Comparison of ENCODE assay signal across 8 mouse cellular contexts in genomic region chr9:108649561-108650440, GRCm38 (mm10). TPM values are rescaled to one million over a fixed set of nuclear protein-coding genes. Genes with fewer than 3 reads are reported as not detected.
A peak's percentile ranks its signal among the peaks of the same experiment; 100 is the strongest.
DNase-seq lines count a peak whose midpoint lies in the region; ATAC-seq and TF ChIP-seq lines count a peak whose summit lies in the region.

No protein-coding gene starts in this region.

- H3K27ac ChIP-seq in CH12.LX (ENCODE audit: insufficient read depth, low read depth) = no peak overlapping the region
- H3K27ac ChIP-seq in forebrain, embryonic 11.5 days (ENCODE audit: low read depth, low read length) = peak overlapping the region; percentile 37
- H3K27ac ChIP-seq in limb, embryonic 12.5 days = peak overlapping the region; percentile 90

- dilution Hi-C loops in CH12.LX (cut with MboI; ENCODE audit: extremely low pct_ligation_motif_present, extremely low pct_unique_long_range_greater_than_20kb, low sequenced_read_pairs) = no loop called here

- H3K27me3 ChIP-seq in CH12.LX (replicated peaks) = no peaks in the 10 kb centered on the region
- H3K27me3 ChIP-seq in forebrain, embryonic 11.5 days (ENCODE audit: control insufficient read depth, insufficient read depth, low read length) = no peaks in the 10 kb centered on the region
- H3K27me3 ChIP-seq in limb, embryonic 12.5 days = no peaks in the 10 kb centered on the region

- intact Hi-C loops in left cerebral cortex, postnatal 14 days (cut with DNase I) = no loop called here

- peaks cover 26% of the 10 kb centered on the region for H3K79me2 ChIP-seq in CH12.LX (replicated peaks; ENCODE audit: control insufficient read depth, extremely low read depth, insufficient read depth, poor library complexity, severe bottlenecking)

- TF ChIP-seq POLR2A in CH12.LX (IDR thresholded peaks at IDR 0.05; ENCODE audit: low read depth, low read length) = no peak

- ATAC-seq in forebrain, embryonic 11.5 days (replicated peaks; ENCODE audit: low FRiP score) = no peak; the same call in 1 of the 2 replicates
- ATAC-seq in limb, embryonic 12.5 days (ENCODE audit: insufficient number of reproducible peaks, insufficient read depth, low FRiP score, low TSS enrichment, low read depth) = 0 out of 2 replicates have a peak, but pooled peaks have one; percentile 3

- no peak for TF ChIP-seq CTCF in CH12.LX (conservative IDR thresholded peaks at IDR 0.05 in 1 of 2, IDR thresholded peaks at IDR 0.05 in 1 of 2; ENCODE audit: low read depth in 2 of 2, low read length in 2 of 2)

- WGBS in forebrain, embryonic 11.5 days = 34% methylated on average over 29 of the region's 29 CpGs
- WGBS in limb, embryonic 12.5 days = 37% methylated on average over 29 of the region's 29 CpGs

- peaks cover 0 to 9% of the 10 kb centered on the region in 2 experiments for H3K36me3 ChIP-seq in CH12.LX (replicated peaks in 1 of 2; ENCODE audit: control insufficient read depth in 1 of 2, insufficient read depth in 1 of 2, low read length in 1 of 2)
- H3K36me3 ChIP-seq in forebrain, embryonic 11.5 days (ENCODE audit: control insufficient read depth, insufficient read depth, low read length) = no peaks in the 10 kb centered on the region
- no peaks in the 10 kb centered on the region for H3K36me3 ChIP-seq in limb, embryonic 12.5 days

- H3K9me3 ChIP-seq in CH12.LX (replicated peaks; ENCODE audit: low read length) = no peaks in the 10 kb centered on the region
- no peaks in the 10 kb centered on the region for H3K9me3 ChIP-seq in forebrain, embryonic 11.5 days (ENCODE audit: control insufficient read depth, low read length)
- H3K9me3 ChIP-seq in limb, embryonic 12.5 days = no peaks in the 10 kb centered on the region

- TF ChIP-seq RAD21 in CH12.LX (IDR thresholded peaks at IDR 0.05; ENCODE audit: low read depth, low read length) = no peak

- in situ Hi-C loops in CH12.LX (cut with MboI; ENCODE audit: low pct_ligation_motif_present, low pct_unique_long_range_greater_than_20kb, low sequenced_read_pairs) = no loop called here

- TF ChIP-seq EP300 in CH12.LX (IDR thresholded peaks at IDR 0.05; ENCODE audit: low read length) = no peak

- H3K4me2 ChIP-seq in CH12.LX (ENCODE audit: insufficient read depth, low read depth, poor library complexity, severe bottlenecking) = peak overlapping the region; percentile 87
- peak overlapping the region; percentile 95 for H3K4me2 ChIP-seq in forebrain, embryonic 11.5 days (ENCODE audit: low read depth, low read length, severe bottlenecking)
- peak overlapping the region; percentile 77 for H3K4me2 ChIP-seq in limb, embryonic 12.5 days

- H3K9ac ChIP-seq in CH12.LX (ENCODE audit: insufficient read depth, low read depth) = peak overlapping the region; percentile 84
- peak overlapping the region; percentile 83 for H3K9ac ChIP-seq in forebrain, embryonic 11.5 days (ENCODE audit: low read length)
- peak overlapping the region; percentile 90 for H3K9ac ChIP-seq in limb, embryonic 12.5 days (replicated peaks)

- peak overlapping the region; percentile 68 to 94 (median 88) for H3K4me3 ChIP-seq in CH12.LX (replicated peaks in 1 of 3; ENCODE audit: low read depth in 2 of 3, low read length in 2 of 3, poor library complexity in 1 of 3)
- H3K4me3 ChIP-seq in forebrain, embryonic 11.5 days (ENCODE audit: low read depth, low read length) = peak overlapping the region; percentile 96
- H3K4me3 ChIP-seq in limb, embryonic 12.5 days (replicated peaks) = peak overlapping the region; percentile 99

- DNase-seq in heart, adult 11 months = peak; percentile 91
- DNase-seq in heart, adult 8-10 months (ENCODE audit: low spot score) = no peak
- DNase-seq in CH12.LX (ENCODE audit: extremely low read depth) = peak; percentile 22
- no peak for DNase-seq in forebrain, embryonic 11.5 days (ENCODE audit: low spot score)
- peak; percentile 29 to 35 for DNase-seq in natural killer cell, adult 2 months (ENCODE audit: low spot score in 2 of 2)
- no peak for DNase-seq in right cerebral cortex, postnatal 10 days (ENCODE audit: low spot score in 2 of 2)
- no peak for DNase-seq in left cerebral cortex, postnatal 14 days (ENCODE audit: low spot score in 2 of 2)

- peaks cover 8 to 23% of the 10 kb centered on the region in 2 experiments for H3K4me1 ChIP-seq in CH12.LX (ENCODE audit: control insufficient read depth in 1 of 2, insufficient read depth in 2 of 2)
- peaks cover 8% of the 10 kb centered on the region; the same call in 1 of the 2 replicates for H3K4me1 ChIP-seq in forebrain, embryonic 11.5 days (replicated peaks; ENCODE audit: control insufficient read depth, insufficient read depth, low read length)
- peaks cover 16% of the 10 kb centered on the region for H3K4me1 ChIP-seq in limb, embryonic 12.5 days (replicated peaks)

TF ChIP-seq in CH12.LX, 34 proteins besides CTCF, POLR2A, EP300 and RAD21:
- no peak for TF ChIP-seq UBTF (IDR thresholded peaks at IDR 0.05; ENCODE audit: low read depth, low read length)
- TF ChIP-seq SIN3A (IDR thresholded peaks at IDR 0.05; ENCODE audit: low read length) = no peak; the same call in 1 of the 2 replicates
- no peak for TF ChIP-seq MAZ (IDR thresholded peaks at IDR 0.05; ENCODE audit: low read depth, low read length)
- no peak for TF ChIP-seq MAFK (IDR thresholded peaks at IDR 0.05; ENCODE audit: insufficient replicate concordance, low read length)
- no peak for TF ChIP-seq ZKSCAN1 (IDR thresholded peaks at IDR 0.05; ENCODE audit: borderline replicate concordance, low read depth, low read length)
- no peak for TF ChIP-seq KAT2A (IDR thresholded peaks at IDR 0.05; ENCODE audit: insufficient replicate concordance, low read length)
- peak; percentile 16; the same call in 1 of the 2 replicates for TF ChIP-seq MXI1 (IDR thresholded peaks at IDR 0.05; ENCODE audit: low read depth, low read length)
- no peak for TF ChIP-seq E2F4 (IDR thresholded peaks at IDR 0.05; ENCODE audit: insufficient replicate concordance, low read depth, low read length)
- TF ChIP-seq JUN (IDR thresholded peaks at IDR 0.05; ENCODE audit: insufficient read depth, low read depth, low read length) = no peak
- TF ChIP-seq USF1 (IDR thresholded peaks at IDR 0.05; ENCODE audit: low read depth, low read length) = no peak
- TF ChIP-seq BHLHE40 (IDR thresholded peaks at IDR 0.05; ENCODE audit: low read depth, low read length) = peak; percentile 32; the same call in 1 of the 2 replicates
- no peak; the same call in 1 of the 2 replicates for TF ChIP-seq ZMIZ1 (IDR thresholded peaks at IDR 0.05; ENCODE audit: low read depth, low read length)
- TF ChIP-seq ZNF384 (IDR thresholded peaks at IDR 0.05; ENCODE audit: low read depth, low read length) = 0 out of 2 replicates have a peak, but pooled peaks have one; percentile 13
- TF ChIP-seq ETS1 (conservative IDR thresholded peaks at IDR 0.05; ENCODE audit: low read depth, low read length) = peak; percentile 3; the same call in 1 of the 2 replicates
- no peak for TF ChIP-seq MEF2A (IDR thresholded peaks at IDR 0.05; ENCODE audit: borderline replicate concordance, low read depth, low read length)

RNA-seq across cellular contexts. Expression of gene Arih2, which starts 0.6 kb away (rescaled TPM):
- total RNA-seq in heart, adult 8-10 months (2022) = 10 to 100 TPM; 41.7 to 50.7 (median 49.6) TPM
- total RNA-seq in CH12.LX (2012; rRNA removed) (28.1 and 29.0 TPM in 2 replicates), CH12.LX (2014; rRNA removed) (33.5 and 41.2 TPM in 2 replicates)
- 35.3 and 36.6 TPM in 2 replicates for polyA plus RNA-seq in CH12.LX (2012; ENCODE audit: insufficient read length, low read depth)
- 61.1 and 62.1 TPM in 2 replicates for polyA plus RNA-seq in forebrain, embryonic 11.5 days (2014; fragmentation: Nextera tagmentation; extraction: Ambion mirVana)
- polyA plus RNA-seq in limb, embryonic 12.5 days (2016; fragmentation: Nextera tagmentation; extraction: Ambion mirVana) = 54.6 and 61.3 TPM in 2 replicates
- total RNA-seq in left cerebral cortex, postnatal 14 days (2021) = 10 to 100 TPM; 49.8 to 50.2 TPM

RNA-seq across cellular contexts. Expression of gene Slc25a20, which starts 12.1 kb away (rescaled TPM):
- total RNA-seq in heart, adult 8-10 months (2022) = 100 to 1,000 TPM; 189 to 257 (median 218) TPM
- 15.9 and 20.9 TPM in 2 replicates for total RNA-seq in CH12.LX (2012; rRNA removed)
- 18.9 and 20.8 TPM in 2 replicates for total RNA-seq in CH12.LX (2014; rRNA removed)
- polyA plus RNA-seq in CH12.LX (2012; ENCODE audit: insufficient read length, low read depth) = 16.7 and 18.6 TPM in 2 replicates
- polyA plus RNA-seq in forebrain, embryonic 11.5 days (2014; fragmentation: Nextera tagmentation; extraction: Ambion mirVana) = 22.6 and 26.0 TPM in 2 replicates
- polyA plus RNA-seq in limb, embryonic 12.5 days (2016; fragmentation: Nextera tagmentation; extraction: Ambion mirVana) = 40.7 and 43.2 TPM in 2 replicates
- 10 to 100 TPM; 14.5 to 15.0 TPM for total RNA-seq in left cerebral cortex, postnatal 14 days (2021)

RNA-seq across cellular contexts. Expression of gene Prkar2a, which starts 39.3 kb away (rescaled TPM):
- 10 to 100 TPM; 80.5 to 91.0 (median 88.1) TPM for total RNA-seq in heart, adult 8-10 months (2022)
- total RNA-seq in CH12.LX (2012; rRNA removed) = 14.9 and 18.8 TPM in 2 replicates
- total RNA-seq in CH12.LX (2014; rRNA removed) = 10.1 and 13.6 TPM in 2 replicates
- 41.4 and 44.4 TPM in 2 replicates for polyA plus RNA-seq in CH12.LX (2012; ENCODE audit: insufficient read length, low read depth)
- polyA plus RNA-seq in forebrain, embryonic 11.5 days (2014; fragmentation: Nextera tagmentation; extraction: Ambion mirVana) = 54.1 and 56.8 TPM in 2 replicates
- polyA plus RNA-seq in limb, embryonic 12.5 days (2016; fragmentation: Nextera tagmentation; extraction: Ambion mirVana) = 34.8 and 35.5 TPM in 2 replicates
- 10 to 100 TPM; 40.6 to 45.5 TPM for total RNA-seq in left cerebral cortex, postnatal 14 days (2021)

RNA-seq across cellular contexts. Expression of gene P4htm, which starts 52.3 kb away (rescaled TPM):
- 10 to 100 TPM; 13.0 to 23.5 (median 14.6) TPM for total RNA-seq in heart, adult 8-10 months (2022)
- total RNA-seq in CH12.LX (2012; rRNA removed) = 9.1 and 11.0 TPM in 2 replicates
- total RNA-seq in CH12.LX (2014; rRNA removed) = 4.8 and 5.4 TPM in 2 replicates
- 7.9 and 9.5 TPM in 2 replicates for polyA plus RNA-seq in CH12.LX (2012; ENCODE audit: insufficient read length, low read depth)
- 11.9 and 12.6 TPM in 2 replicates for polyA plus RNA-seq in forebrain, embryonic 11.5 days (2014; fragmentation: Nextera tagmentation; extraction: Ambion mirVana)
- 11.6 and 11.7 TPM in 2 replicates for polyA plus RNA-seq in limb, embryonic 12.5 days (2016; fragmentation: Nextera tagmentation; extraction: Ambion mirVana)
- total RNA-seq in left cerebral cortex, postnatal 14 days (2021) = 10 to 100 TPM; 60.3 to 61.6 TPM

Comparison
In these comparisons a context has a peak if more than half of its experiments do, and no peak if none do; other contexts are left out.
1. DNase-seq: peak in heart, adult 11 months (single experiment), CH12.LX (single experiment) and natural killer cell, adult 2 months (2 of 2); none in heart, adult 8-10 months (single experiment), forebrain, embryonic 11.5 days (single experiment), right cerebral cortex, postnatal 10 days (0 of 2) and left cerebral cortex, postnatal 14 days (0 of 2).
2. RNA of gene Slc25a20, which starts 12.1 kb away (total RNA-seq): 189 to 257 TPM in heart, adult 8-10 months; 15.9 to 20.9 TPM in CH12.LX and 14.5 to 15.0 TPM in left cerebral cortex, postnatal 14 days; every median in the first group is over 4 times any median in the second.
3. Peak in every context shown above with its lines, with median percentiles within 50 percentile points of each other: H3K4me2 ChIP-seq, H3K4me3 ChIP-seq and H3K9ac ChIP-seq.